Mouse (Mus musculus): ENCODE results near the gene Myadm. TPM values are rescaled to one million over a fixed set of nuclear protein-coding genes. Genes with fewer than 3 reads are reported as not detected.

The Myadm gene
- total RNA-seq, 2 experiments from 2014 or later = 55.9 to 68.6 TPM

Other genes starting within 250 kb of the Myadm start
- gene AU018091, start 119.9 kb upstream of the Myadm start, total RNA-seq (2021) = not detected
- under 1 TPM in 1 of 2 experiments, not detected in 1; 0.20 TPM for gene Nlrp12, start 39.3 kb upstream of the Myadm start, total RNA-seq (2021)
- gene Prkcg, start 99 bp downstream of the Myadm start, total RNA-seq (2021) = 1 to 10 TPM in 1 of 2 experiments, under 1 TPM in 1; 0.36 to 1.1 TPM
- gene Cacng7, start 43.9 kb downstream of the Myadm start, total RNA-seq (2021) = 10 to 100 TPM in 1 of 2 experiments, 1 to 10 TPM in 1; 8.9 to 16.6 TPM
- gene Cacng8, start 101.6 kb downstream of the Myadm start, total RNA-seq (2021) = 1 to 10 TPM; 1.7 to 3.5 TPM
- gene Cacng6, start 135.1 kb downstream of the Myadm start, total RNA-seq (2021) = not detected
- 1 to 10 TPM in 1 of 2 experiments, under 1 TPM in 1; 0.70 to 1.7 TPM for gene Tarm1, start 213.5 kb downstream of the Myadm start, total RNA-seq (2021)

Data from adrenal gland, adult 18-20 months (tissue).